Mouse (Mus musculus) liver, adult 2 months (tissue): ENCODE measurements at regions not wholly inside any gene's neighbourhood (a gene's known extent, or its start where the extent isn't known, plus 50 kb on each side); places are given as distances from the start of the nearest gene placed in this dataset.

Source experiments
- DNase-seq: peaks from one replicate; pipeline ENCODE4 v3.0.0-alpha.2; 2011; ENCODE audit warnings: low read depth, low spot score; ENCODE audit errors: extremely low read depth
- H3K27ac ChIP-seq: fragments of 200-500 bp; replicated peaks from 2 replicates; pipeline ENCODE4 v1.5.1; 2012; ENCODE audit warnings: low read depth, mild to moderate bottlenecking, control low read depth, inconsistent platforms, low read length; ENCODE audit not compliant: insufficient read depth
- H3K27me3 ChIP-seq: fragments of 200-500 bp; 2 replicates; pipeline ENCODE4 v1.6.1; 2012; ENCODE audit warnings: mild to moderate bottlenecking, moderate library complexity, low read length, inconsistent platforms; ENCODE audit not compliant: control insufficient read depth, insufficient read depth
- H3K36me3 ChIP-seq: fragments of 200-500 bp; 2 replicates; pipeline ENCODE4 v1.6.1; 2012; ENCODE audit warnings: low read length, inconsistent platforms; ENCODE audit not compliant: control insufficient read depth, insufficient read depth
- H3K4me1 ChIP-seq: fragments of 200-500 bp; 2 replicates; pipeline ENCODE4 v1.6.1; 2011; ENCODE audit warnings: low read length; ENCODE audit not compliant: control insufficient read depth, insufficient read depth
- H3K4me3 ChIP-seq: fragments of 200-500 bp; 2 replicates; pipeline ENCODE4 v1.5.1; 2011; ENCODE audit warnings: low read depth, mild to moderate bottlenecking, control low read depth, low read length, moderate library complexity; ENCODE audit not compliant: insufficient read depth
- H3K79me2 ChIP-seq: fragments of 200-500 bp; 2 replicates; pipeline ENCODE4 v1.6.1; 2012; ENCODE audit warnings: inconsistent platforms, mild to moderate bottlenecking, low read length, moderate library complexity; ENCODE audit not compliant: control insufficient read depth, insufficient read depth
- H3K9ac ChIP-seq: fragments of 200-500 bp; 2 replicates; pipeline ENCODE4 v1.6.1; 2012; ENCODE audit warnings: low read depth, mild to moderate bottlenecking, control low read depth, inconsistent platforms, low read length
- CTCF ChIP-seq: fragments of 200-500 bp; IDR thresholded peaks from 2 replicates; pipeline ENCODE4 v1.5.1; 2011; ENCODE audit warnings: low read depth, low read length, control low read depth
- POLR2A ChIP-seq: fragments of 200-500 bp; IDR thresholded peaks from 2 replicates; pipeline ENCODE4 v1.6.1; 2011; ENCODE audit warnings: low read length, control low read depth; ENCODE audit not compliant: insufficient read depth; ENCODE audit errors: extremely low read depth
- WGBS: fragments of 180-500 bp; shearing (Covaris S2); methylation state at CpG from one replicate; pipeline ENCODE4 v1.1.7; 2018; 5-methylcytosine and 5-hydroxymethylcytosine counted together

DNA sequence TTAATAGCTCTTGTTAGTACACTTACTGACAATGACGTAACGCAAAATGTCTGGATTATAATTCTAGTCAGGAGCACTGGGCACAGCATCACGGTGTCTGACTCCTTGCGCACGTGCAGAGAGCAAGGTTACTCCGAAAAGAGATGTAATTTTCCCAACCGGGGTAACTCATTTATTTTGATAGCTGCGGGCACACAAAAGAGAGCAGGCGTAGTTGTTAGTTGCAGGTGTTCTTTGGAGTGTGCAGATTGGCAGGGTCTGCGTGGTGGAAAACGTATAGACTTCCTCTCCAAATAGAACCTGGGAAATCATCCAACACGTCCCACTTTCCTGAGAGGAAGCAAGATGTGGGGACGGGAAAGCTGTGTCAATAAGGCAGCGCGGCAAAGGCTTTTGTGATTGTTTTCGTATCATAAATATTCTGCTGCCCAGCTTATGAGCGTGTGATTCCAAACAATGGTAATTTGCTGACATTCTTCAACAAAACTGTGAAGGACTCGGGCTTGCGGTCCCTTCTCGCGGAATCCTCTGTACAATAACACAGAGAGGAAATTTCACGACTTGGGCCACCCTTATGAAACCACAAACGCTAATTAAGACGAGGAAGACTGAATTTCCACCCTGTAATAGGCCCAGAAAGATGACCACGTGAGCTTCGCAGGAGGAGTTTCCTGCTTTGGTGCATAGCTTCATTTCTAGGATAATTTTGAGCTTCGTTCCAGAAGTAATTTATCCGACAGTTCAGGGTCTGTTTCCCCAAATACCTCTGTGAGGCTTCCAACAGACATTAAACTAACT, 163.3 kb downstream of the Plk2 start:
- 76% methylated on average over 28 of the region's 28 CpGs for WGBS
- H3K9ac ChIP-seq: no peak overlapping the region

DNA sequence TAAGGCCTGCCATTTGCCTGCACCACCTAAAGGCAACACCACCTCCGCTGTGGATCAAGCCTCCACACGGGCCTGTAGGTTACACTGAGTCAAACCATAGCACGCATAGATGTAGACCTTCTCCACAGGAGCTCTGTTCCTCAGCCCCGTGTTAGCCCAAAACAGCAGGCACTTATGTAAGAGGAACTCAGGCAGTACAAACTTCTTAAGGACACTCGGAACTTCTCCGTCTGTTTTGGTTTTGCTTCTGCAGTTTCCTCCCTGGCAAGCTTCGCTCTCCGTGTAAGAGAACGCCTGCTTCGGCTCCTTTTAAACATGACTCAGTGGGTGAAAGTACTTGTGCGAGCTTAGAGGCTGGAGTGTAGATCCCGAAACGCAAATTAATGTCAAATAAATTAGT, 165.7 kb downstream of the Plk2 start:
- Histone ChIP-seq H3K27me3 (no peaks in the 10 kb centered on the region), H3K4me3 (no peak overlapping the region), H3K9ac (no peak overlapping the region), H3K36me3 (no peaks in the 10 kb centered on the region), H3K4me1 (no peaks in the 10 kb centered on the region; the same call in 1 of the 2 replicates), H3K79me2 (no peaks in the 10 kb centered on the region), H3K27ac (no peak overlapping the region)
- DNase-seq: peak; percentile 35
- WGBS: 90% methylated on average over 13 of the region's 13 CpGs
- TF ChIP-seq POLR2A: no peak
- no peak for TF ChIP-seq CTCF

More for the DNA sequence above, 163.3 kb downstream of the Plk2 start:
- no peaks in the 10 kb centered on the region for H3K4me1 ChIP-seq
- peak overlapping the region; percentile 60 for H3K27ac ChIP-seq
- DNase-seq: no peak
- no peaks in the 10 kb centered on the region for H3K27me3 ChIP-seq
- no peaks in the 10 kb centered on the region for H3K79me2 ChIP-seq
- TF ChIP-seq POLR2A: no peak
- no peak for TF ChIP-seq CTCF
- H3K4me3 ChIP-seq: no peak overlapping the region
- H3K36me3 ChIP-seq: no peaks in the 10 kb centered on the region

DNA sequence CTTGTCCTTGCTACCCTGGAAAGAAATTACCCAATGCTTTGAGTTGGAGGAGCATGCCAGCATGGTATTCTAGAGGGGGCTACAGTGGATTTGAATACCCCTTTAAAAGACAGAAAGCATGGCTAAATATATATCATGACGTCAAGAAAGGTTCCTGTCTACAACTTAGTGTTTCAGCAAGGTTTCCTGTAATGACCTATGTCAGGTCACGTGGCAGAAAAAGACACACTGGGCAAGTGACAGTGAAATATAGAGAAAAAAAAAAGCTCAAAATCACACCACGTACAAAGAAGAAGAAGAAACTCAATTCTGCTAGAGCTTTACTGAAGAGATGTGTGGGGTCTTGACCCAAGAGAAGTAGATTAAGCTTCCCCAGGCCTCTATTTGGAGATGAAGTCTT, 167.7 kb downstream of the Plk2 start:
- H3K4me3 ChIP-seq: no peak overlapping the region
- H3K27me3 ChIP-seq: no peaks in the 10 kb centered on the region
- H3K4me1 ChIP-seq: no peaks in the 10 kb centered on the region; the same call in 1 of the 2 replicates
- WGBS: 77% methylated on average over 3 of the region's 3 CpGs
- DNase-seq: no peak
- no peaks in the 10 kb centered on the region for H3K79me2 ChIP-seq
- no peaks in the 10 kb centered on the region for H3K36me3 ChIP-seq
- H3K27ac ChIP-seq: no peak overlapping the region
- no peak overlapping the region for H3K9ac ChIP-seq
- no peak for TF ChIP-seq POLR2A
- no peak for TF ChIP-seq CTCF

DNA sequence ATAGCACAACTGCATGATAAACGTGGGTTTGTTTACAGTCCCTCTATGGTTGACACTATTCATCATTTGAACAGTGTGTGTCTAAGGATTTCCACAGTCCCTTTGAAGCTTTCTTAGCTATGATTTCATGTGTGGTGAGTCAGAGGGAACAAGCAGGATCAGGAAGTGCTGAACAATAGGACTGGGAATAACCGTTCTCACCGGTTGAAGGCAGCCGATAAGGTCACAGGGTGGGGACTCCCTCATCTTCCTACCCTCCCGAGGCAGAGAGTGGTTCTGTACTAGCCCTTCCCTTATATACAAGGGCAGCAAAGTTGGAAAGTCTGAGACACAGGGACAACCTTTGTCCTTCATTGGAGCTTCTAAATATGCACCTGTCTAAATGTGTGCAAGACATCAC, 168.1 kb downstream of the Plk2 start:
- 0 out of 2 replicates have a peak overlapping the region, but pooled peaks have one; percentile 41 for H3K27ac ChIP-seq
- no peaks in the 10 kb centered on the region for H3K36me3 ChIP-seq
- TF ChIP-seq POLR2A (no peak), CTCF (no peak)
- no peak overlapping the region for H3K4me3 ChIP-seq
- no peaks in the 10 kb centered on the region; the same call in 1 of the 2 replicates for H3K4me1 ChIP-seq
- WGBS: 77% methylated on average over 5 of the region's 5 CpGs
- no peaks in the 10 kb centered on the region for H3K79me2 ChIP-seq
- no peak overlapping the region for H3K9ac ChIP-seq
- H3K27me3 ChIP-seq: no peaks in the 10 kb centered on the region
- no peak for DNase-seq

DNA sequence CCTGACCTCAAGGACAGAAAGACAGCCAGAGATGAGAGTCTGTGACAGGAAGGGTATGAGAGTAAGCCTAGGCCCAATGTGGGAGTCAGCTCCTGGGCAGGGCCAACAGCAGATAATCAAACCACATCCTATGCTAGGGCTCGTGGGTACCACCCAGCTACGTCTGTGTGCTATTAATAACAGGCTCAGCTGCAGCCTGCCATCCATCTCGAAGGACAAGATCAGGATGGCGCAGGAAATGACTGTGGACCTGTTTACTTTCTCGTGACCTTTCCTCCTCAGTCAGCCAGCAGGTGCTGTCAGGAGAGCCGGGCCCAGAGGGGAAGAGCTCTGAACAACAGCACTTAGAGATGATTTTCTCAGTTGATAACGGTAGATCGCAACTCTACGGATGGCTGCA, 169.1 kb downstream of the Plk2 start:
- TF ChIP-seq POLR2A (no peak), CTCF (no peak)
- H3K9ac ChIP-seq: no peak overlapping the region
- DNase-seq: no peak

More for the DNA sequence above, 169.1 kb downstream of the Plk2 start:
- H3K27me3 ChIP-seq: no peaks in the 10 kb centered on the region
- H3K79me2 ChIP-seq: no peaks in the 10 kb centered on the region
- no peak overlapping the region for H3K27ac ChIP-seq
- H3K4me1 ChIP-seq: no peaks in the 10 kb centered on the region; the same call in 1 of the 2 replicates
- no peak overlapping the region for H3K4me3 ChIP-seq
- H3K36me3 ChIP-seq: no peaks in the 10 kb centered on the region
- WGBS: 50% methylated on average over 9 of the region's 9 CpGs
